8 mouse cellular contexts compared by ENCODE assay signal in the genomic region with DNA sequence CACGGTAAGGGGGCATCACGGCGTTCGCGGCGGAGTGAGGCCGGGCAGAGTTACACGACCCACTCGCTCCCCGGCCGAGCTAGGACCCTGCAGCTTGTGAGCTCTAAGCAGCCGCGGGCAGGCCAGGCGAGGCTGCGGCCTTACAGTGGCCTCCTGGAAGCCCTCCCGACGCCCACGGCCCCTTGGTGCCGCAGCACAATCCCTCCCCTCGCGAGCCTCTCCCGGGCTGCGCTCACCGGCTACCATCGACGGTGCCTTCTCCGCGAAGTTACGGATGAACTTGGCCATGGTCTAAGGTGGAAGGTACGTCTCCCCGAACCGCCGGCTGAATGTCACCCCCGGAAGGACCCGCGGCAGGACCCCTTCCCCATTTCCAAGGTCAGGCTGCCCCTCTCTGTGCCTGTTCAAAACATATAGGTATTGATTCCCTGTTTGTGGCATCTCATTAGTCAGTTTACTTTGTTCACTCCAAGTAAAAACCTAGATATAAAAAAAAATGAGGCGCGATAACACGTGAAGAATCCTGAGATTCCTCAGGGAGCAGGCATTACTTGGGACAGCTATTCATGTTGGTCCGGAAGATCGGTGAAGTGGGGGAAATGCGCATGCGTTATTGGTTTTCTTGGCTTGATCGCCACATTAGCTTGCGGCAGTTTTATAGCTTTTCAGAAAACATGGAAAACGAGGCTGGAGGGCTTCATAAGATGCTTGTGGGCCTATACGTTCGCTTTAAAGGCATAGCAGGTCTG. TPM values are rescaled to one million over a fixed set of nuclear protein-coding genes. Genes with fewer than 3 reads are reported as not detected.
DNase-seq lines count a peak whose midpoint lies in the region; ATAC-seq lines count a peak whose summit lies in the region.

TSS of gene Atp5l (minus strand) at position 369 of the 749 bp plus-strand sequence.

- H3K9me3 ChIP-seq in intestine, embryonic 14.5 days (ENCODE audit: control insufficient read depth, low read length), result no peaks in the 10 kb centered on the region

- ATAC-seq in intestine, embryonic 14.5 days (replicated peaks; ENCODE audit: low FRiP score, low TSS enrichment, low read depth), result peak; percentile 88

- no peaks in the 10 kb centered on the region for H3K27me3 ChIP-seq in intestine, embryonic 14.5 days (replicated peaks; ENCODE audit: control insufficient read depth, insufficient read depth, low read length)

- peak within 1 kb of the TSS; percentile 76 for H3K9ac ChIP-seq in intestine, embryonic 14.5 days (ENCODE audit: low read length)

- intact Hi-C loops in left cerebral cortex, postnatal 14 days (cut with DNase I), result loop anchor here (5.0 kb wide), 2 partner anchors 38 to 42 kb away; partner anchors contain the start of gene Kmt2a

- peak within 1 kb of the TSS; percentile 72 for H3K27ac ChIP-seq in intestine, embryonic 14.5 days (ENCODE audit: low read depth)

- peak; percentile 75 to 79 for DNase-seq in adrenal gland, adult 18-20 months (ENCODE audit: low spot score in 2 of 2)
- peak; percentile 97 for DNase-seq in embryo, embryonic 11 days
- peak; percentile 78 for DNase-seq in gastrocnemius, postnatal 25 days
- DNase-seq in intestine, embryonic 14.5 days (ENCODE audit: low spot score), result peak; percentile 94
- DNase-seq in left cerebral cortex, postnatal 14 days (ENCODE audit: low spot score in 2 of 2), result peak; percentile 86 to 93
- peak; percentile 96 for DNase-seq in mesoderm, embryonic 11.5 days (ENCODE audit: low read depth, low spot score)
- DNase-seq in right cerebral cortex, postnatal 36 days (ENCODE audit: low spot score in 2 of 2), result peak; percentile 75 to 78
- peak; percentile 94 for DNase-seq in yolk sac, embryonic 10.5 days (ENCODE audit: low spot score)

- peak within 1 kb of the TSS; percentile 84 for H3K4me2 ChIP-seq in intestine, embryonic 14.5 days (ENCODE audit: low read length)

- under 1% methylated on average over 48 of the region's 48 CpGs for WGBS in intestine, embryonic 14.5 days

- peaks cover 8% of the 10 kb centered on the region for H3K4me1 ChIP-seq in intestine, embryonic 14.5 days (replicated peaks; ENCODE audit: control insufficient read depth, insufficient read depth, low read length)

- H3K36me3 ChIP-seq in intestine, embryonic 14.5 days (ENCODE audit: control insufficient read depth, insufficient read depth, low read length), result no peaks in the 10 kb centered on the region

- peak within 1 kb of the TSS; percentile 91 for H3K4me3 ChIP-seq in intestine, embryonic 14.5 days (ENCODE audit: low read depth, low read length)

RNA-seq across cellular contexts. Expression of gene Atp5l, which starts in this region (rescaled TPM):
- total RNA-seq in adrenal gland, adult 18-20 months (2021), result 100 to 1,000 TPM; 593 to 763 TPM
- 100 to 1,000 TPM; 769 to 791 TPM for total RNA-seq in gastrocnemius, postnatal 25 days (2021)
- 722 and 905 TPM in 2 replicates for polyA plus RNA-seq in intestine, embryonic 14.5 days (2014; fragmentation: Nextera tagmentation; extraction: Ambion mirVana)
- 100 to 1,000 TPM; 372 to 384 TPM for total RNA-seq in left cerebral cortex, postnatal 14 days (2021)

Comparison
In these comparisons a context has a peak if more than half of its experiments do, and no peak if none do; other contexts are left out.
1. Peak in every context shown above with its lines: DNase-seq, ATAC-seq, H3K4me3 ChIP-seq and H3K27ac ChIP-seq.